Mouse (Mus musculus): Measurements from ENCODE around the gene Rab5if.

Rab5if gene

GRCm38 (mm10) chr2:156923057-156923456 is 60.1 kb downstream of the Rab5if start:
- no peak for DNase-seq (ENCODE audit: low spot score in 2 of 2)
